Mouse (Mus musculus): ENCODE data around the gene 1700014D04Rik.

DNA sequence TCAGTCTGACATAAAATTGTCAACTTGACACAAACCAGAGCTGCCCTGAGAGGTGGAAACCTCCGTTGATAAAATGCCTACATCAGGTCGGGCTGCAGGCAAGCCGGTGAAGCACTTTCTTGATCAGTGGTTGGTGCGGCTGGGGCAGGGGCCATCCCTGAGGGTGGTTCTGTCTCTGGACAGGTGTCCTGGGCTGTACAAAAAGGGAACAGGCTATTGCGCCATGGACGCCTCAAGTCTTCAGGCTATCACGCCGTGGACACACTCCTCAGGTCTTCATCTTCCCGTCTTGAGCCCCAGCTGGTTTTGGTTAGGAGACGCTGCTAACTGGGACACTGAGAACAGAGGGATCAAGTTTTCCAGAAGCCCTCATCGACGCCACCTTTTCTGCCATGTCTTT, 3.8 kb upstream of the 1700014D04Rik start:
- TF ChIP-seq POLR2A (IDR thresholded peaks at IDR 0.05; ENCODE audit: borderline replicate concordance, insufficient read depth, low read length), result no peak
- no peak for TF ChIP-seq CTCF (IDR thresholded peaks at IDR 0.05; ENCODE audit: borderline replicate concordance, insufficient read depth, low read depth, low read length)

All from cerebellum, adult 2 months (tissue).